Mouse (Mus musculus) cerebellum, adult 2 months (tissue): ENCODE data around the gene Cdkn1a. TPM values are rescaled to one million over a fixed set of nuclear protein-coding genes. Genes with fewer than 3 reads are reported as not detected.

Experiments used
- DNase-seq, 2 experiments: peaks; one replicate each; pipeline ENCODE4 v3.0.0; 2021
- H3K27ac ChIP-seq: fragments of 200-500 bp; 2 replicates; pipeline ENCODE4 v1.5.1; 2012; ENCODE audit warnings: low read length, control low read depth, inconsistent platforms; ENCODE audit not compliant: insufficient read depth
- H3K27me3 ChIP-seq: fragments of 200-500 bp; 2 replicates; pipeline ENCODE4 v1.6.1; 2012; ENCODE audit warnings: inconsistent platforms, mild to moderate bottlenecking, low read length, moderate library complexity; ENCODE audit not compliant: control insufficient read depth, insufficient read depth
- H3K4me1 ChIP-seq: fragments of 200-500 bp; 2 replicates; pipeline ENCODE4 v1.6.1; 2011; ENCODE audit warnings: low read length; ENCODE audit not compliant: control insufficient read depth, insufficient read depth
- H3K4me3 ChIP-seq: fragments of 200-500 bp; replicated peaks from 2 replicates; pipeline ENCODE3; 2011; ENCODE audit warnings: mild to moderate bottlenecking, low read depth, low read length, control low read depth; ENCODE audit not compliant: insufficient read depth
- CTCF ChIP-seq: fragments of 200-500 bp; IDR thresholded peaks from 2 replicates; pipeline ENCODE4 v1.5.1; 2011; ENCODE audit warnings: low read depth, mild to moderate bottlenecking, control low read depth, low read length, moderate library complexity, borderline replicate concordance; ENCODE audit not compliant: insufficient read depth
- POLR2A ChIP-seq: fragments of 200-500 bp; IDR thresholded peaks from 2 replicates; pipeline ENCODE4 v1.6.1; 2011; ENCODE audit warnings: low read length, control low read depth, borderline replicate concordance; ENCODE audit not compliant: insufficient read depth
- WGBS: fragments of 180-500 bp; shearing (Covaris S2); methylation state at CpG from one replicate; pipeline ENCODE4 v1.1.7; 2018; 5-methylcytosine and 5-hydroxymethylcytosine counted together
- polyA plus RNA-seq: library from polyadenylated mRNA; depleted of rRNA; stranded (reverse); fragments of >200 nt; gene quantifications from 2 replicates; pipeline ENCODE4 v1.2.3, GENCODE M21; 2012

The Cdkn1a gene
- polyA plus RNA-seq, 1 experiment, result 12.6 TPM

DNA sequence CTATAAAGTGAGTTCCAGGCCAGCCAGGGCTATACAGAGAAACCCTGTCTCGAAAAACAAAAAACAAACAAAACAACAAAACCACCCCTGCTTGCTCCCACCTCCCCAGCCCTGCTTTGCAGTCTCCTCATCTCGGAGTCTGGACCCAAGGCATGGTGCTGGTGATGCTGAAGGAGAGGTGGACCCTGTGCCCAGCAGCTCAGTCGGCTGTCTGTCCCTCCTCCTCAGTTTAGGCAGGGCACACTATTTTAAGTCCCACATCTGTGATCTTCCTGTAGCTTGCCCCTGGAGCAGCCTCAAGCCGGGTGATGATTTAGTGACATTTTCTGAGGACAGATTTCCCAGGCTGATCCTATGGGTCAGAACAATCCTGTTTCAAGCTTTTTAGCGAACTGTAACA lies 35.2 kb upstream of the Cdkn1a start:
- no peak for DNase-seq
- WGBS, result 86% methylated on average over 5 of the region's 5 CpGs
- TF ChIP-seq CTCF (no peak), POLR2A (no peak)
- Histone ChIP-seq H3K4me1 (peaks cover 25% of the 10 kb centered on the region), H3K27ac (no peak overlapping the region), H3K4me3 (no peak overlapping the region), H3K27me3 (no peaks in the 10 kb centered on the region)

DNA sequence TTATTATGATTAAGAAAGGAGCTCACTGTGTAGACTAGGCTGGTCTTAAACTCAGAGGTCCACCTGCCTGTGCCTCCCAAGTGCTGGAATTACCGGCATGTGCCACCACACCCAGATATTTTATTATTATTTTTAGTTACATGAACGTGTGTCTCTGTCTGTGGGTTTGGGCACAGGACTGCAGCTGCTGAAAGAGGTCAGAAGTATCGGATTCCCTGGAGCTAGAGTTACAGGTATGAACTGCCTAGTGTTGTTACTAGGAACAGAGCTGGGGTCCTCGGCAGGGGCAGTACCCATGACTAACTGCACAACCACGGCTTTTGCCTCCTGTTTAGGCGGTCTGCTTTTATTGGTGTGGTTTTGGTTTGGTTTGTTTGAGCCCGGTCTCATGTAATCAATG lies 34.6 kb upstream of the Cdkn1a start:
- no peak for DNase-seq
- H3K4me1 ChIP-seq, result peaks cover 21% of the 10 kb centered on the region
- H3K27me3 ChIP-seq, result no peaks in the 10 kb centered on the region
- WGBS, result 71% methylated on average over 7 of the region's 7 CpGs
- H3K4me3 ChIP-seq, result no peak overlapping the region
- H3K27ac ChIP-seq, result no peak overlapping the region
- TF ChIP-seq POLR2A (no peak), CTCF (no peak)

DNA sequence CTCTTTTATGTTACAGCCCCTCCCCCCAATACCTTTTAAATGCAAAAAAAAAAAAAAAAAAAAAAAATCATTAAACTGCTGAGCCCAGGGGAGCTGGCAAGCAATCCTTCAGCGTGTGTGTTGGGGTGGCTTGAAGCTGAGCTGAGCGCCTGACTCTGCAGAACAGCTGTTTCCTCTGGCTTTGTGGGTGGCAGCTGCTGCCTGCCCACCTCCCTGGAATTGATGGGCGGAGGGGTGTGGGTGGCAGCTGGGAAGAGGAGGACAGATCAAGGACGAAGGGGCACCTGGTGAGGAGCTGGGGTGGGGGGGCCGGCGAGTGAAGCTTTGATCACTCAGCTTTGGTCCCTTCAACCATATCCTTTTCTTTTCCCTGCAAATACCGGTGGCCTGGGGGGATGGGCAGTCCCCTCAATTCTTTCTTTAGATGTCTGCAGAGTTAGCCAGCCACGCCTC lies 34.1 kb upstream of the Cdkn1a start:
- Histone ChIP-seq H3K27me3 (no peaks in the 10 kb centered on the region), H3K4me3 (no peak overlapping the region), H3K4me1 (peaks cover 21% of the 10 kb centered on the region), H3K27ac (no peak overlapping the region)
- WGBS, result 47% methylated on average over 8 of the region's 8 CpGs
- TF ChIP-seq POLR2A (no peak), CTCF (no peak)
- DNase-seq, result no peak

DNA sequence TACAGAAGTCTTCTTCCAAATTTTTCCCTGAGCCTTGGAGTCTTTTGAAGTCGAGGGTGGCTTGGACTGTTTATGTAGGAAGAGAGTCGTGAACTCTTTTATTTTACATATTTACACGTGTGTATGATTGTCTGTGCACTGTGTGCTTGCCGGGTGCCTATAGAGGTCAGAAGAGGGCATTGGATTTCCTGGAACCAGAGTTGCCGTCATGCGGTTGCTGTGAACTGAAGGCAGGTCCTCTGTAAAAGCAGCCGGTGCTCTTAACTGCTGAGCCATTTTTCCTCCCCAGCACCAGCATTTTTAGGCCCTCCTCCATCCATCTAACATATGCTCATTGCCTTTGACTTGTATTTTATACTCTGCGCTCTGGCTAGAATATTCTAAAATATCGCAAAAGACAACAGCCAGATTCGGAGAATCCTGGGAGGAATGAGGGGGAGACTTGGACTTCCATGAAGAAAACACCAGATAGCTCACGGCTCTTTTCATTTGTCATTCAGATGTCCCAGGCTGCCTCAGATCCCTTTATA lies 33.4 kb upstream of the Cdkn1a start:
- Histone ChIP-seq H3K27ac (no peak overlapping the region), H3K4me3 (no peak overlapping the region), H3K27me3 (no peaks in the 10 kb centered on the region), H3K4me1 (peaks cover 23% of the 10 kb centered on the region)
- WGBS, result 86% methylated on average over 11 of the region's 11 CpGs
- no peak for TF ChIP-seq CTCF
- TF ChIP-seq POLR2A, result no peak
- DNase-seq, result no peak

DNA sequence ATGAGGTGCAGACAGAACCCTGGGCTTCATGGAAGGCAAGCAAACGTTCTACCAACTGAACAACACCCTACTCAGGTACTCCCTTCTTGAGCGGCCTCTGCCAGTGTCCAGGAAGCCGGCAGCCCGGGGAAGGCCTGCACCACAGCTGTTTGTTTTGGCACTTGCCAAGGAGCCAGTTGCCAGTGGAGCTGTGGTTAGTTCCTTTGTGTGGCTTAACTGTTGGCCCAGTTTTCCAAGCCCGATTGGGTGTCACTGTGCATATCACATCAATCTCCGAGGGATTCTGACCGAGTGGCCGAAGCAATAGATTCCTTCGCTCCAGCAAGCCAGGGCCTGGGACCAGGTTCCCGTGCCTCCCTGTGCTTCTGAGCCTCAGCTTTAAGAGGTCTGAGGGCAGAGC lies 32.8 kb upstream of the Cdkn1a start:
- no peak for DNase-seq
- peaks cover 26% of the 10 kb centered on the region for H3K4me1 ChIP-seq
- H3K27ac ChIP-seq, result no peak overlapping the region
- TF ChIP-seq CTCF, result no peak
- TF ChIP-seq POLR2A, result no peak
- WGBS, result 55% methylated on average over 10 of the region's 10 CpGs
- H3K4me3 ChIP-seq, result no peak overlapping the region
- H3K27me3 ChIP-seq, result no peaks in the 10 kb centered on the region

DNA sequence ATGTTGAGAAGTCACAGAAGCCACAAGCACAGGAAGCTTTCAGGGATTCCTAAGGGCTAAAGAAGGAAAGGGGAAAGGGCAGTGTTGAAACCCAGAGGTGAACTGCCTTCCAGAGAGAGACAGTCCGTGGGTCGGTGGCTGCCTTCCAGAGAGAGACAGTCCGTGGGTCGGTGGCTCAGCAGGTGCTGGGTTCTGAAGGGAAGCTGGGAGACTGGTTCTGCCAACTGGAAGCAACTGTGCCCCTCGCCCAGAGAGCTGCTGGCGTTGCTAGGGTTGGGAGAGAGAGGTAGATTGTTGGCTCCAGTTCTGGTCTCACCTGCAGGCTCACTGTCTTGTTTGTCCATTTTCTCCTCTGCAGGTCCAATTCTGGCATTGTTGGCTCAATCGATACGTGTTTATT lies 32.3 kb upstream of the Cdkn1a start:
- H3K4me1 ChIP-seq, result peaks cover 27% of the 10 kb centered on the region

DNA sequence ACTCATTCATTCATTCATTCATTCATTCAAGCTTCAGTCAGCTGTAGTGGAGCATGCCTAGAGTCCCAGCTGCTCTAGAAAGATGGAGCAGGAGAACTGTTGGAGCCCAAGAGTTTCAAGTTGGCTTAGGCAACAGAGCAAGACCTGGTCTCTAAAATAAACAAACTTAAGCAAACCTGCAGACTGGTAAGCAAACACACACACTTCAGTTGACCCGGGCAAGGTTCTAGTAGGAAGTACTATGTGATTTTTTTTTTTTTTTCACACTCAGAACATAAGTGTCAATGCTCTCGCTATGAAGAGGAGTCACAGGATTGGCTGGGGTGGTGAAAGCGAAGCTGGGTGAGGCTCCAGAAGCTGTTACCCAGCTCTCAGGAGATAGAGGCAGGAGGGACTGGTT lies 31.2 kb upstream of the Cdkn1a start:
- no peak overlapping the region for H3K4me3 ChIP-seq
- 95% methylated on average over 3 of the region's 3 CpGs for WGBS
- TF ChIP-seq POLR2A (no peak), CTCF (no peak)
- peaks cover 32% of the 10 kb centered on the region for H3K4me1 ChIP-seq
- no peaks in the 10 kb centered on the region for H3K27me3 ChIP-seq
- no peak for DNase-seq
- H3K27ac ChIP-seq, result no peak overlapping the region

More for the DNA sequence above, 32.3 kb upstream of the Cdkn1a start:
- no peak overlapping the region for H3K4me3 ChIP-seq
- 30% methylated on average over 8 of the region's 8 CpGs for WGBS
- no peaks in the 10 kb centered on the region for H3K27me3 ChIP-seq
- no peak overlapping the region for H3K27ac ChIP-seq
- TF ChIP-seq CTCF (no peak), POLR2A (no peak)
- DNase-seq, result no peak

DNA sequence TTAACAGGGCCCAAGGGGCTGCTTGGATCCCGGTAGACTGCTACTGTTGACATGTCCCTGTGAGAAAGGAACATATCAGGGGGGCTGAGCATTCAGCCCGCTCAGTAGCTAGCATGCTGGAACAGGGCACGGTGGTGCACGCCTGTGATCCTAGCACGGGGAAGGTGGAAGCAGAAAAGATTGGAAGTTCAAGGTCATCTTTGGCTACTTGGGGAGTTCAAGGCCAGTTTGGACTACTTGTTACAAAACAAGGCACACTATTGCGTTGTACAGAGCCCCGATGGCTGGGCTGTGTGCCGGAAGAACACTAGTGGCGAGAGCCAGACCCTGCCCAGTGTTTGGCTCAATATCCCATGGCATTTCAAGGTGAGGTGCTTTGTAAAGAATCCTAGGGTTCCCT lies 29.8 kb upstream of the Cdkn1a start:
- H3K27me3 ChIP-seq, result no peaks in the 10 kb centered on the region
- no peak for TF ChIP-seq CTCF
- TF ChIP-seq POLR2A, result no peak
- H3K4me1 ChIP-seq, result peaks cover 32% of the 10 kb centered on the region
- no peak overlapping the region for H3K4me3 ChIP-seq
- 97% methylated on average over 9 of the region's 9 CpGs for WGBS
- no peak for DNase-seq
- no peak overlapping the region for H3K27ac ChIP-seq
